Mouse (Mus musculus): ENCODE data around the gene Ptprm. TPM values are rescaled to one million over a fixed set of nuclear protein-coding genes. Genes with fewer than 3 reads are reported as not detected.

Gene Ptprm
- polyA plus RNA-seq, 1 experiment from 2014 or later = 19.5 TPM

DNA sequence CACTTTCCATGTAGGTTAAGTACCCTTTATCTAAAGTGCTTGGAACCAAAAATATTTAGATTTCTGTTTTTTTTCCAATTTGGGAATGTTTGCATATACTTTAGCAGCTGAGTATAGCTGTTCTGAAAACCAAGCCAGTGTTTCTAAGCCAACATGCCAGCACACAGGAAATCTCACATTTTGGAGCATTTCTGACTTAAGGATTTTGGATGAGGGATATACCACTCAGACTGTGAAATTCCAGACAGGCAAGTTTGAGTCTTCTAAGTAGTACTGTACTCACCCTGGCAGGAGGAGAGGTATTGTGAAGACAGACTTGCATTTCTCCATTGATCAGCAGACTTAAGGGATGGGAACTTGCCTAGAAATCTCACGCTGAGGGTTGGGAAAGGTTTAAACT lies 10.2 kb upstream of the Ptprm start:
- H3K27me3 ChIP-seq (ENCODE audit: control insufficient read depth, insufficient read depth, low read length) = no peaks in the 10 kb centered on the region
- H3K27ac ChIP-seq (replicated peaks in 1 of 2; ENCODE audit: control insufficient read depth in 1 of 2, insufficient read depth in 1 of 2, low read depth in 2 of 2, low read length in 2 of 2) = no peak overlapping the region
- H3K36me3 ChIP-seq (ENCODE audit: control insufficient read depth, insufficient read depth, low read length) = no peaks in the 10 kb centered on the region
- no peak overlapping the region for H3K4me3 ChIP-seq (ENCODE audit: control insufficient read depth in 1 of 2, insufficient read depth in 1 of 2, low read depth in 1 of 2, low read length in 2 of 2)
- no peak for ATAC-seq (ENCODE audit: insufficient number of reproducible peaks, insufficient read depth, low FRiP score, low read depth)
- no peak overlapping the region for H3K9ac ChIP-seq (ENCODE audit: low read length)
- H3K4me1 ChIP-seq (ENCODE audit: control insufficient read depth in 2 of 2, insufficient read depth in 2 of 2, low read length in 2 of 2) = no peaks in the 10 kb centered on the region
- H3K9me3 ChIP-seq (ENCODE audit: control insufficient read depth, low read length) = no peaks in the 10 kb centered on the region
- WGBS = 71% methylated on average over 1 of the region's 1 CpGs
- H3K4me2 ChIP-seq (ENCODE audit: low read length) = no peak overlapping the region

DNA sequence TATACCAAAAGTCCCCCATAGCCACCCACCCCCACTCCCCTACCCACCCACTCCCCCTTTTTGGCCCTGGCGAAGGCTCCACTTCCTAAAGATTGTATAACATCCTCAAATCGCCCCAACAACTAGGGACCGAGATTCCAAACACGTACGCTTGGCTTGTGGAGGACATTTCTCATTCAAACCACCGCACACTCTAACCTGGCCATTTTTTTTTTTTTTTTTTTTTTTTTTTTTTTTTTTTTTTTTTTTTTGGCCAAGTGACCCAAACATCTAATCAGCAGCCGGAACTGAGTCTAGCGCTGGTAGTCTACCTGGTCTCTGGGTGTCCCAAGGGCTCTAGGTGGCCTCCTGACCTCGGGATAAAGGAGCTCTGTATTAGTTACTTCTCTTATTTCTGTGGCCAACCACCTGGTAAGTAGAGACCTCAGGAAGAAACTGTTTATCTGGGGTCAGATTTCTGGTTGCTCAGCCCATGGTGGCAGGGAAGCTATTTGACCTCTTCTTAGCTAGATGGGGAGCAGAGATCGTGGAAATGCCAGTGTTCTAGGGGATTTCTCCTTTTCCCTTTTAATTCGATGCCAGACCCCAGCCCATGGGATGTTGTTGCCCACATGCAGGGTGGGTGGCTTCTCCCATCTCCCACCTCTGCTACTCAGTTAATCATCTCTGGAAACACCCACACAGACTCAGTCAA lies 9.3 kb upstream of the Ptprm start:
- no peak for ATAC-seq (ENCODE audit: insufficient number of reproducible peaks, insufficient read depth, low FRiP score, low read depth)
- Histone ChIP-seq H3K4me1 (ENCODE audit: control insufficient read depth in 2 of 2, insufficient read depth in 2 of 2, low read length in 2 of 2) (no peaks in the 10 kb centered on the region), H3K4me2 (ENCODE audit: low read length) (no peak overlapping the region), H3K27ac (replicated peaks in 1 of 2; ENCODE audit: control insufficient read depth in 1 of 2, insufficient read depth in 1 of 2, low read depth in 2 of 2, low read length in 2 of 2) (no peak overlapping the region), H3K9me3 (ENCODE audit: control insufficient read depth, low read length) (no peaks in the 10 kb centered on the region), H3K9ac (ENCODE audit: low read length) (no peak overlapping the region), H3K27me3 (ENCODE audit: control insufficient read depth, insufficient read depth, low read length) (no peaks in the 10 kb centered on the region), H3K36me3 (ENCODE audit: control insufficient read depth, insufficient read depth, low read length) (no peaks in the 10 kb centered on the region), H3K4me3 (ENCODE audit: control insufficient read depth in 1 of 2, insufficient read depth in 1 of 2, low read depth in 1 of 2, low read length in 2 of 2) (no peak overlapping the region)
- WGBS = 76% methylated on average over 11 of the region's 11 CpGs

DNA sequence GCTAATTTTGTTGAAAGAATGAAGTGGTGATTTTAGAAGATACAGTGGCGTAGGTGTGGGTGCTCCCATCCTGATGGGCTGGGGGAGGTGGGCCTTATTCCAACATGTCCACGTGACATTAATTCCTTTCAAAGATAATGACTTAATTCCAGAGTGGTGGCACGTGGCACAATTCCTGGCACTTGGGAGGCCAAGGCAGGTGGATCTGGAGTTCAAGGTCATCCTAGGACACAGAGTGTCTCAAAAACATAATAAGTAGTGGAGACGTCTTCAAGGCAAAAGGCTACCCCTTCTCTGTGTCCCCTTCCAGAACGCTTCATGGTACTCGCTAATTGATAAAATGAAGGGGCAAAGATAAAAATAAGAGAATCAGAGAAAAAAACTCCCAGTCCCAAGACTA lies 7.9 kb upstream of the Ptprm start:
- H3K36me3 ChIP-seq (ENCODE audit: control insufficient read depth, insufficient read depth, low read length) = no peaks in the 10 kb centered on the region
- no peak overlapping the region for H3K4me2 ChIP-seq (ENCODE audit: low read length)
- H3K27ac ChIP-seq (replicated peaks in 1 of 2; ENCODE audit: control insufficient read depth in 1 of 2, insufficient read depth in 1 of 2, low read depth in 2 of 2, low read length in 2 of 2) = no peak overlapping the region
- WGBS = 72% methylated on average over 6 of the region's 6 CpGs
- no peaks in the 10 kb centered on the region for H3K27me3 ChIP-seq (ENCODE audit: control insufficient read depth, insufficient read depth, low read length)
- no peak overlapping the region for H3K9ac ChIP-seq (ENCODE audit: low read length)
- no peak overlapping the region for H3K4me3 ChIP-seq (ENCODE audit: control insufficient read depth in 1 of 2, insufficient read depth in 1 of 2, low read depth in 1 of 2, low read length in 2 of 2)
- H3K4me1 ChIP-seq (ENCODE audit: control insufficient read depth in 2 of 2, insufficient read depth in 2 of 2, low read length in 2 of 2) = no peaks in the 10 kb centered on the region
- no peaks in the 10 kb centered on the region for H3K9me3 ChIP-seq (ENCODE audit: control insufficient read depth, low read length)
- ATAC-seq (ENCODE audit: insufficient number of reproducible peaks, insufficient read depth, low FRiP score, low read depth) = no peak

DNA sequence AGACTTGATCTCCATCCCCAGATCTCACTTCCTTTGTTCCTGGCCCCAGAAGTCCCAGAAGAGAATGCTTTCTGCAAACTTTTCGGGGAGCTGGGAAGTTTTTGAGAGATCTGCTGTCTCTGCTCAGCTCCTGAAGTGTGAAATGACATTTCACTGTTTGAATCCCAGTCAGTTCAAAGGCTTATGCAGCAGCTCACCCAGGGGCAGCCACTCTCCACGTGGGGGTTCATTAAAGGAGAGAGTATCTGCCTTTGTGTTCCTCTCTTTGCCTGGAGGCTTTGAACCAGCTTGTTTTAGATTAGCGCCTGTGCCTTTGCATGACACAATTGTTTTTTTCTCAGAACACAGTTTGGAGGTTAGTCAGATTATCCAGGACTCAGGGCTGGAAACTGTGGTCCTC lies 6.3 kb upstream of the Ptprm start:
- H3K4me3 ChIP-seq (ENCODE audit: control insufficient read depth in 1 of 2, insufficient read depth in 1 of 2, low read depth in 1 of 2, low read length in 2 of 2) = no peak overlapping the region
- WGBS = 10% methylated on average over 3 of the region's 3 CpGs
- no peaks in the 10 kb centered on the region for H3K4me1 ChIP-seq (ENCODE audit: control insufficient read depth in 2 of 2, insufficient read depth in 2 of 2, low read length in 2 of 2)
- H3K27me3 ChIP-seq (ENCODE audit: control insufficient read depth, insufficient read depth, low read length) = no peaks in the 10 kb centered on the region
- ATAC-seq (ENCODE audit: insufficient number of reproducible peaks, insufficient read depth, low FRiP score, low read depth) = no peak
- no peak overlapping the region for H3K27ac ChIP-seq (replicated peaks in 1 of 2; ENCODE audit: control insufficient read depth in 1 of 2, insufficient read depth in 1 of 2, low read depth in 2 of 2, low read length in 2 of 2)
- no peak overlapping the region for H3K4me2 ChIP-seq (ENCODE audit: low read length)
- no peaks in the 10 kb centered on the region for H3K36me3 ChIP-seq (ENCODE audit: control insufficient read depth, insufficient read depth, low read length)
- H3K9me3 ChIP-seq (ENCODE audit: control insufficient read depth, low read length) = no peaks in the 10 kb centered on the region
- no peak overlapping the region for H3K9ac ChIP-seq (ENCODE audit: low read length)

DNA sequence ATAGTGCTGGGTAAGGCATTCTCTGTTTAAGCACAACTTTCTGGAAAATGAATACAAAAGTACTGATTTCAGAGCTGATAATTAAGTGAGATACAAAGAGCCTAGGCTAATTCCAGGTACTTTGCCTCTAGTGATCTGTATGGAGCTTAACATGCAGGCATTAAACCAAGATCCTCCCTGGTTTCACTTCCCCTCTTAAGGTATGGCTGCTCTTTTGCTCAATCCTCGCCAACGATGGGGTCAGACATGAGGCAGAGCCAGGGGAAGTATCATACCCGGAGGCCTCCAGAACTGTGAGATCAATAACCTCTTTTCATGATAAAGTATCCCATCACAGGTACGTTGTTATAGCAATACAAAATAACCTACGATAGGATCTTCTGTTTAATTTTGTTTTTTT lies 5.3 kb upstream of the Ptprm start:
- H3K36me3 ChIP-seq (ENCODE audit: control insufficient read depth, insufficient read depth, low read length) = no peaks in the 10 kb centered on the region
- H3K9me3 ChIP-seq (ENCODE audit: control insufficient read depth, low read length) = no peaks in the 10 kb centered on the region
- no peak overlapping the region for H3K4me3 ChIP-seq (ENCODE audit: control insufficient read depth in 1 of 2, insufficient read depth in 1 of 2, low read depth in 1 of 2, low read length in 2 of 2)
- 86% methylated on average over 5 of the region's 5 CpGs for WGBS
- peaks cover 0 to 4% of the 10 kb centered on the region in 2 experiments; a peak in 1 of 4 replicates for H3K4me1 ChIP-seq (ENCODE audit: control insufficient read depth in 2 of 2, insufficient read depth in 2 of 2, low read length in 2 of 2)
- no peak overlapping the region for H3K27ac ChIP-seq (replicated peaks in 1 of 2; ENCODE audit: control insufficient read depth in 1 of 2, insufficient read depth in 1 of 2, low read depth in 2 of 2, low read length in 2 of 2)
- no peak for ATAC-seq (ENCODE audit: insufficient number of reproducible peaks, insufficient read depth, low FRiP score, low read depth)
- H3K9ac ChIP-seq (ENCODE audit: low read length) = no peak overlapping the region
- no peak overlapping the region for H3K4me2 ChIP-seq (ENCODE audit: low read length)
- no peaks in the 10 kb centered on the region for H3K27me3 ChIP-seq (ENCODE audit: control insufficient read depth, insufficient read depth, low read length)

DNA sequence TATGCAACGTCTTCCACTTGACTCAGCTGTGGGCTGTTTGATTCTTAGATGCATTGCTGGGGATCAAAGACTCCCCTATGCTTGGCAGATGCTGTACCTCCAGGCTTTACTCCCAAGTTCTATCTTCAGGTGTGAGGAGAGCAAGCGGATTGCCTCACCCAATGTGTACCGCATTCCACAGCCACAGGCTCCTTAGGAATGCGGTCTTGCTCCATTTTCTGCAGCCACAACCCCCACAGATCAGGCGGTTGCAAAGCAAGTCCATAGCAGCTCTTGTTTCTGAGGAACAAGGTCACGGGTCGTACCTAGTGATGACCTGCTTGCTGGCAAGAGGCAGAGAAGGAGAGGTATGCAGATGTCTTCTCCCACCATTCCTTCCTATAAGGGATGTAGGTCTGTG lies 4.3 kb upstream of the Ptprm start:
- Histone ChIP-seq H3K4me2 (ENCODE audit: low read length) (no peak overlapping the region), H3K4me3 (ENCODE audit: control insufficient read depth in 1 of 2, insufficient read depth in 1 of 2, low read depth in 1 of 2, low read length in 2 of 2) (no peak overlapping the region), H3K36me3 (ENCODE audit: control insufficient read depth, insufficient read depth, low read length) (no peaks in the 10 kb centered on the region), H3K9me3 (ENCODE audit: control insufficient read depth, low read length) (no peaks in the 10 kb centered on the region), H3K27ac (replicated peaks in 1 of 2; ENCODE audit: control insufficient read depth in 1 of 2, insufficient read depth in 1 of 2, low read depth in 2 of 2, low read length in 2 of 2) (no peak overlapping the region), H3K9ac (ENCODE audit: low read length) (no peak overlapping the region), H3K27me3 (ENCODE audit: control insufficient read depth, insufficient read depth, low read length) (no peaks in the 10 kb centered on the region), H3K4me1 (ENCODE audit: control insufficient read depth in 2 of 2, insufficient read depth in 2 of 2, low read length in 2 of 2) (peaks cover 0 to 4% of the 10 kb centered on the region in 2 experiments; a peak in 1 of 4 replicates)
- ATAC-seq (ENCODE audit: insufficient number of reproducible peaks, insufficient read depth, low FRiP score, low read depth) = no peak
- 83% methylated on average over 7 of the region's 7 CpGs for WGBS

DNA sequence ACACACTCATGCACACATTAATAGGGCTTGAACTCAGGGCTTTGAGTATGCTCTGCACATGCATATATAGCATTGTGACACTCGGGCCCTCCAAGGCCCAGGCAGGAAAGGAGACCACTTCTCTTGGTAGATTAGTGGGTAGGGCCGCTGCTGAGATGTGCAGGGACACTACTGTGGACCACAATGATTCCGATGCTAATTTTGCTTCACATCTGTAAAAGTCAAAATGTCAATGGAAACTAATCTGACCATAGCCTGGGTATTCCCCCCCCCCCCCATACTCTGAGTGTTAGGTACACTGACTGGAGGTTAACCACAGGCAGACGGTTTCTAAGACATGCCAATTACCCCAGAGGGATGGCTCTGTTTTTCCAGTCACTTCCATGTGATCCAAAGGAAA lies 2.9 kb upstream of the Ptprm start:
- ATAC-seq (ENCODE audit: insufficient number of reproducible peaks, insufficient read depth, low FRiP score, low read depth) = no peak
- Histone ChIP-seq H3K27me3 (ENCODE audit: control insufficient read depth, insufficient read depth, low read length) (no peaks in the 10 kb centered on the region), H3K9ac (ENCODE audit: low read length) (no peak overlapping the region), H3K27ac (replicated peaks in 1 of 2; ENCODE audit: control insufficient read depth in 1 of 2, insufficient read depth in 1 of 2, low read depth in 2 of 2, low read length in 2 of 2) (no peak overlapping the region), H3K4me1 (ENCODE audit: control insufficient read depth in 2 of 2, insufficient read depth in 2 of 2, low read length in 2 of 2) (peaks cover 3 to 7% of the 10 kb centered on the region in 2 experiments; a peak in 2 of 4 replicates), H3K4me2 (ENCODE audit: low read length) (no peak overlapping the region), H3K36me3 (ENCODE audit: control insufficient read depth, insufficient read depth, low read length) (no peaks in the 10 kb centered on the region), H3K9me3 (ENCODE audit: control insufficient read depth, low read length) (no peaks in the 10 kb centered on the region), H3K4me3 (ENCODE audit: control insufficient read depth in 1 of 2, insufficient read depth in 1 of 2, low read depth in 1 of 2, low read length in 2 of 2) (no peak overlapping the region)
- WGBS = 79% methylated on average over 4 of the region's 4 CpGs

DNA sequence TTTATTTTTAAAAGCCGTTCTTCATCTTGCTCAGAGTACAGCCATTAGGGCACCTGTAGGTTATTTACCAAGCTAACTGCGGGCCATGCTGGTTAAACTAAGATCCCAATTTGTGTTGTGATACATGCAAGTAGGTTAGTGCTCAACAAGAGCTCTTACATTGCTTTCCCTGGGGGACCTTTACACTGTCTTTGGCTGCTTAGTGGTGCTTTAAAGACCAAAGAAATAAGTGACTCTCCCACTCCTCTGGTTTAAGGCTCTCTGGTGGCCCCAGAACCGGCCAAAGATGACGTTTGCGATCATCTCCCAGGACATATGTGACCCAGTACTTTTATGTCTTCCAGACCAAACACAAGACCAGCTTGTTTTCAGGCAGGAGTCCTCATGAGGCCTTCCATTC lies 994 bp upstream of the Ptprm start:
- Histone ChIP-seq H3K9me3 (ENCODE audit: control insufficient read depth, low read length) (no peaks in the 10 kb centered on the region), H3K4me2 (ENCODE audit: low read length) (peak overlapping the region; percentile 91), H3K4me3 (ENCODE audit: control insufficient read depth in 1 of 2, insufficient read depth in 1 of 2, low read depth in 1 of 2, low read length in 2 of 2) (peak overlapping the region in 1 of 2 experiments; percentile 84; a peak in 2 of 4 replicates), H3K27ac (replicated peaks in 1 of 2; ENCODE audit: control insufficient read depth in 1 of 2, insufficient read depth in 1 of 2, low read depth in 2 of 2, low read length in 2 of 2) (no peak overlapping the region), H3K27me3 (ENCODE audit: control insufficient read depth, insufficient read depth, low read length) (no peaks in the 10 kb centered on the region), H3K4me1 (ENCODE audit: control insufficient read depth in 2 of 2, insufficient read depth in 2 of 2, low read length in 2 of 2) (peaks cover 3 to 7% of the 10 kb centered on the region in 2 experiments; a peak in 2 of 4 replicates), H3K9ac (ENCODE audit: low read length) (peak overlapping the region; percentile 89), H3K36me3 (ENCODE audit: control insufficient read depth, insufficient read depth, low read length) (no peaks in the 10 kb centered on the region)
- no peak for ATAC-seq (ENCODE audit: insufficient number of reproducible peaks, insufficient read depth, low FRiP score, low read depth)
- WGBS = 49% methylated on average over 5 of the region's 5 CpGs
